Mouse (Mus musculus): ENCODE results near the gene Rin2. TPM values are rescaled to one million over a fixed set of nuclear protein-coding genes. Genes with fewer than 3 reads are reported as not detected.

The Rin2 gene
- total and polyA plus RNA-seq, 2 experiments from 2014 or later = 9.9 to 12.7 TPM

DNA sequence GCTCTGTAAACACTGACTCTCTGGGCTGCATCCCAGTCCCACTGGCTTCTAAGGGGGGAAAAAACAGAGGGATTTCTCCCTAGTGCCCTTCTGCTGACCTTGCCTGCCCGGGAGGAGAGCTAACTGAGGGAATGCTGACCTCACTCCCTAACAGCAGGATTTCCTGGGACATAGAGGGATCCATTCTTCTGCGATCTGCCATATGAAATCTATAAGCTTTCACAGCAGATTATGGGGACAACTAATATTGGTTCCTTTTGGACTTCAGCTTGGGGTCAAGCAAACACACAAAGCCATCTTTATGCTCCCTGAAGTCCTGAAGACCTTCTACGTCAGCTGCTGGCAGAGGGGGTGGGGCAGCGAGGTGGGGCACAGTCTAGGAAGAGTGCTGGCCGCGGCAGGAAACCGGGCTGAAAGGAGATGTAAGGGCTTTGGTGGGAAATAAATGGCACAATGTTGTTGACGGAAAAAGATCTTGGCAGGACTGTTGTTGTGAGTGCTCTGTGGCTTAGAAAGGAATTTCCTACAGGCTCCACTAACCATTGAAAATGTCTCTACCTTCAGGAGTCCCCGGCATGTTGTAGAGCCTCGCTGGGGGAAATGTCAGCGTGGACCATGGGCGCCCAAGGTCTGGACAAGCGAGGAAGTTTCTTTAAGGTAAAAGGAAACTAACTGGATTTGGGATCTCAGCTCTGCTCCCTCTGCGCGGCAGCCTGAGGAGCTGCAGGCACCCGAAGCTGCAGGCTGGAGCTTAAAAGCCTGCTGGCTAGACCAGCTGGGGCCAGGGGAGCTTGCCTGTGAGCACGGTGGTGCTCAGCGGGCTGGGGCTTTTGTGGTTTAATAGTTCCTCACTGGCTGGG, 111.0 kb downstream of the Rin2 start:
- WGBS = 3% methylated on average over 18 of the region's 18 CpGs
- peak overlapping the region; percentile 39 for H3K9ac ChIP-seq
- DNase-seq (peak; percentile 59), ATAC-seq (peak; percentile 87)
- H3K36me3 ChIP-seq (ENCODE audit: insufficient read depth) = no peaks in the 10 kb centered on the region
- no peaks in the 10 kb centered on the region for H3K9me3 ChIP-seq (ENCODE audit: low read length)
- H3K4me1 ChIP-seq (ENCODE audit: insufficient read depth) = 0 out of 2 replicates have a peak, but pooled peaks cover 14% of the 10 kb centered on the region
- peak overlapping the region; percentile 58 for H3K27ac ChIP-seq (ENCODE audit: low read depth, low read length)
- H3K4me2 ChIP-seq (ENCODE audit: low read depth) = peak overlapping the region; percentile 47
- no peaks in the 10 kb centered on the region for H3K27me3 ChIP-seq (ENCODE audit: insufficient read depth, low read length)
- peak overlapping the region; percentile 17 for H3K4me3 ChIP-seq (ENCODE audit: low read depth, low read length)
- TF ChIP-seq CTCF (IDR thresholded peaks at IDR 0.05; ENCODE audit: low read depth) = no peak; the same call in 1 of the 2 replicates

DNA sequence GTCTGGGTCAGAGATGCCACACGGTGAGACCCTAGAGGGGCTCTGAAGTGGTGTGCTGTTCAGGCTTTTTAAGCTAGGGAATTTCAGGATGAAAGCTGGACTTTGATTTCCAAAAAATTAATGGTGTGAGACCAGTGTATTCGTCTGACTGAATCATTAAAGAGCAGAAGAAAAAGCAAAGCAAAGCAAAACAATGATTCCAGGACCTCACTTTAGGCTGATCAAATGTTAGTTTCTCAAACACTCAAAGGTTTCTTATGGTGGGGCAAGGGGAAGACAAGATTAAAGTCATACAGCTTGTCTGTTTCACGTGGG, 111.6 kb downstream of the Rin2 start:
- Histone ChIP-seq H3K4me2 (ENCODE audit: low read depth) (peak overlapping the region; percentile 47), H3K9ac (peak overlapping the region; percentile 39; the same call in 1 of the 2 replicates), H3K9me3 (ENCODE audit: low read length) (no peaks in the 10 kb centered on the region), H3K27me3 (ENCODE audit: insufficient read depth, low read length) (no peaks in the 10 kb centered on the region), H3K4me1 (ENCODE audit: insufficient read depth) (0 out of 2 replicates have a peak, but pooled peaks cover 14% of the 10 kb centered on the region), H3K27ac (ENCODE audit: low read depth, low read length) (peak overlapping the region; percentile 58), H3K4me3 (ENCODE audit: low read depth, low read length) (peak overlapping the region; percentile 17), H3K36me3 (ENCODE audit: insufficient read depth) (no peaks in the 10 kb centered on the region)
- 10% methylated on average over 3 of the region's 3 CpGs for WGBS
- no peak for TF ChIP-seq CTCF (IDR thresholded peaks at IDR 0.05; ENCODE audit: low read depth)
- DNase-seq = no peak
- ATAC-seq = no peak

DNA sequence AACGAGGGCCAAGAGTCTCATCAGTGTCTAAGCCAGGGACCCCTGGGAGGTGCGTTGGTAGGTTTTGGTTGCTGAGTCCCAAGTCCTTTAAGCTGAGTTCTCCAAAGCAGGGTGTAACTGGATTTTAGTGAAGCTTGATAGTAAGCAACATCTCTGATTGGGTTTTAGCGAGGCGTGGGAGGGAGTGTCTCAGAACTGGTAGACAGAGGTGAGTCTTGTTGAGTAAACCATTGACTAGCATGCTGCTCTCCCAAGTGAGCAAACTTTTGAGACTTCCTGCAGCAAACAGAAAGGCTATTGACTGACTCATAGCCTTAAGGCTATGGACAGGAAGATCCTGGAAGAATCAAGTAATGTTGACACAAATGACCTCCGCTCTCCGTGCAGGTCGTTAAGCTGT, 112.5 kb downstream of the Rin2 start:
- Histone ChIP-seq H3K36me3 (ENCODE audit: insufficient read depth) (no peaks in the 10 kb centered on the region), H3K4me1 (ENCODE audit: insufficient read depth) (0 out of 2 replicates have a peak, but pooled peaks cover 14% of the 10 kb centered on the region), H3K9ac (no peak overlapping the region), H3K27me3 (ENCODE audit: insufficient read depth, low read length) (no peaks in the 10 kb centered on the region), H3K27ac (ENCODE audit: low read depth, low read length) (no peak overlapping the region), H3K4me2 (ENCODE audit: low read depth) (no peak overlapping the region), H3K4me3 (ENCODE audit: low read depth, low read length) (no peak overlapping the region), H3K9me3 (ENCODE audit: low read length) (no peaks in the 10 kb centered on the region)
- TF ChIP-seq CTCF (IDR thresholded peaks at IDR 0.05; ENCODE audit: low read depth) = no peak
- ATAC-seq (no peak), DNase-seq (no peak)
- 78% methylated on average over 7 of the region's 7 CpGs for WGBS

DNA sequence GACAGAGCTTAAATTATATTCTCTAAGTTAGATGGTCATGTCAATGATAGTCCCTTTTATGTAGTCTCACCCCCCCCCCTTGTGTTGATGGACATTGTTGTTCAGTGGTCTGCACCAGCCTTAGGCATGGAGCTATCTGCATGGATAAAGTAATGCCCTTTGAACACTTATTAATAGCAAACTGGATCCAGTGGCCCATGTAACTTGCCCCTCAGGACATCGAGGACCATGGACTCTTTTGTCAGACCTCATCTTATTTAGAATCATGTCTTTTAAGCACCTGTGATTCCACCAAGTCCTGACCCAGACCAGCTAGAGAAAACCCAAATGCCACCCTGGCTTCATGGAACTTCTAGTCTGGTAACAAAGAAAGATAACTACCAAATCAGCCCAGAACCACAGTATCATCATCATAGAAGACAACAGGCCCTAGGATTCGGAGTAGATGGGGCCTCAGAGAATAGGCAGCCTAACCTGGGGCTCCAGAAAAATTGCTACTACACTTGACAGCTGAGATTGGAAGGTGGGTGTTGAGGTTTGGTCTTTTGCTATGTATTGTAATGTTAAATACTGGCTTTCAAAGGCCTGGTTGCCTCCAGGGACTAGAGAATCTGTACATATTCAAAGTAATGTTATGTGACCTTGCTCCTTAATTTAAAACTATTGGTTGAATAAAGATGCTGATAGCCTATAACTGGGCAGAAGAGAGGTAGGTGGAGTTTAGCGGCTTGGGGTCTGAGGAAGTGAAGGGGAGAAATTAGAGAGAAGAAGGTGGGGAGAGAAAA, 113.7 kb downstream of the Rin2 start:
- 90% methylated on average over 3 of the region's 3 CpGs for WGBS
- 0 out of 2 replicates have a peak, but pooled peaks cover 13% of the 10 kb centered on the region for H3K4me1 ChIP-seq (ENCODE audit: insufficient read depth)
- no peaks in the 10 kb centered on the region for H3K36me3 ChIP-seq (ENCODE audit: insufficient read depth)
- TF ChIP-seq CTCF (IDR thresholded peaks at IDR 0.05; ENCODE audit: low read depth) = no peak
- no peak for ATAC-seq
- DNase-seq = no peak
- H3K9me3 ChIP-seq (ENCODE audit: low read length) = no peaks in the 10 kb centered on the region
- H3K27me3 ChIP-seq (ENCODE audit: insufficient read depth, low read length) = no peaks in the 10 kb centered on the region
- no peak overlapping the region for H3K4me2 ChIP-seq (ENCODE audit: low read depth)
- no peak overlapping the region for H3K27ac ChIP-seq (ENCODE audit: low read depth, low read length)
- H3K4me3 ChIP-seq (ENCODE audit: low read depth, low read length) = no peak overlapping the region
- H3K9ac ChIP-seq = no peak overlapping the region

DNA sequence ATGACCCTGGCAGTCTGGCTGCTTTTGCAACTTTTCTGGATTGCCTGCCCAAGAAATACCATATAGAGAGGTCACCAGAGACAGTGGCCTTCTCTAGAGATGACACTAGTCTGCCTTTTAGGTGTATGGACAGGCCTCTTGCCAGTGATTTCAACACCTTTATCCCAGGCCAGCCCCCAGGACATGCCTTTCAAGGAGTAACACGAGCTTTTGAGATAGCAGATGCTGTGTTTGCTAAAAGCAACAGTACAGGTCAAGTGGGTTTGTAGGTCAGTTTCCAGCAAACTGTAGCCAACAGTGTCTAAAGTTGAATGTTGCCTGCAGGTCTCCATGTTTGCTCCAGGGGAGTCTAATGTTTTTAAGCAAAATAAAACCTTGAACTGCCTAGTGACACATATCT, 118.7 kb downstream of the Rin2 start:
- no peak for TF ChIP-seq CTCF (IDR thresholded peaks at IDR 0.05; ENCODE audit: low read depth)
- WGBS = 61% methylated on average over 1 of the region's 1 CpGs
- no peak for ATAC-seq

GRCm38 (mm10) chr2:145794318-145794954, 119.4 kb downstream of the Rin2 start:
- peak; percentile 58 for ATAC-seq
- Histone ChIP-seq H3K9ac (no peak overlapping the region), H3K4me3 (ENCODE audit: low read depth, low read length) (no peak overlapping the region), H3K27ac (ENCODE audit: low read depth, low read length) (no peak overlapping the region), H3K36me3 (ENCODE audit: insufficient read depth) (no peaks in the 10 kb centered on the region), H3K27me3 (ENCODE audit: insufficient read depth, low read length) (no peaks in the 10 kb centered on the region), H3K4me2 (ENCODE audit: low read depth) (no peak overlapping the region), H3K9me3 (ENCODE audit: low read length) (no peaks in the 10 kb centered on the region), H3K4me1 (ENCODE audit: insufficient read depth) (no peaks in the 10 kb centered on the region)
- 34% methylated on average over 5 of the region's 5 CpGs for WGBS
- TF ChIP-seq CTCF (IDR thresholded peaks at IDR 0.05; ENCODE audit: low read depth) = peak; percentile 76
- peak; percentile 61 for DNase-seq

More for the DNA sequence above, 118.7 kb downstream of the Rin2 start:
- no peaks in the 10 kb centered on the region for H3K27me3 ChIP-seq (ENCODE audit: insufficient read depth, low read length)
- no peak overlapping the region for H3K4me3 ChIP-seq (ENCODE audit: low read depth, low read length)
- no peaks in the 10 kb centered on the region for H3K36me3 ChIP-seq (ENCODE audit: insufficient read depth)
- H3K27ac ChIP-seq (ENCODE audit: low read depth, low read length) = no peak overlapping the region
- no peak overlapping the region for H3K4me2 ChIP-seq (ENCODE audit: low read depth)
- DNase-seq = no peak
- H3K9me3 ChIP-seq (ENCODE audit: low read length) = no peaks in the 10 kb centered on the region
- no peaks in the 10 kb centered on the region for H3K4me1 ChIP-seq (ENCODE audit: insufficient read depth)
- H3K9ac ChIP-seq = no peak overlapping the region

All from forebrain, postnatal 0 days (tissue).